Mouse (Mus musculus) kidney, embryonic 16.5 days (tissue): ENCODE results near the gene E2f6. TPM values are rescaled to one million over a fixed set of nuclear protein-coding genes. Genes with fewer than 3 reads are reported as not detected.

Source experiments
- ATAC-seq: fragments of 200-750 bp; cut with Nextera tagmentation; 2 replicates; pipeline ENCODE4 v1.8.0; 2017; ENCODE audit warnings: moderate TSS enrichment; ENCODE audit not compliant: low FRiP score, low TSS enrichment
- H3K27ac ChIP-seq: fragments of 300-500 bp; sonication (generic); 2 replicates; pipeline ENCODE4 v1.5.1; 2014; ENCODE audit warnings: low read length
- H3K27me3 ChIP-seq: fragments of 300-500 bp; sonication (generic); 2 replicates; pipeline ENCODE4 v1.6.1; 2014; ENCODE audit warnings: low read length, control low read depth, mixed read lengths; ENCODE audit not compliant: insufficient read depth
- H3K36me3 ChIP-seq: fragments of 300-500 bp; sonication (generic); 2 replicates; pipeline ENCODE4 v1.6.1; 2014; ENCODE audit warnings: low read length, control low read depth, mixed read lengths; ENCODE audit not compliant: insufficient read depth
- H3K4me1 ChIP-seq: fragments of 300-500 bp; sonication (generic); 2 replicates; pipeline ENCODE4 v1.6.1; 2014; ENCODE audit warnings: low read length, control low read depth, mixed read lengths; ENCODE audit not compliant: insufficient read depth
- H3K4me2 ChIP-seq: fragments of 300-500 bp; sonication (generic); replicated peaks from 2 replicates; pipeline ENCODE4 v1.6.1; 2014; ENCODE audit warnings: low read depth, low read length
- H3K4me3 ChIP-seq: fragments of 300-500 bp; sonication (generic); 2 replicates; pipeline ENCODE4 v1.5.1; 2014; ENCODE audit warnings: mild to moderate bottlenecking, low read length
- H3K9ac ChIP-seq: fragments of 300-500 bp; sonication (generic); replicated peaks from 2 replicates; pipeline ENCODE4 v1.6.1; 2014; ENCODE audit warnings: low read length
- H3K9me3 ChIP-seq: fragments of 300-500 bp; sonication (generic); 2 replicates; pipeline ENCODE4 v1.6.1; 2016; ENCODE audit warnings: low read length, control low read depth
- WGBS: fragments of 180-500 bp; shearing (Covaris S2); extraction: QIAGEN DNeasy Blood & Tissue Kit; methylation state at CpG from one replicate; pipeline ENCODE4 v1.1.7; 2014; 5-methylcytosine and 5-hydroxymethylcytosine counted together
- polyA plus RNA-seq: library from polyadenylated mRNA; unstranded; fragments of >200 nt; fragmentation: Nextera tagmentation; extraction: Ambion mirVana; gene quantifications from 2 replicates; pipeline ENCODE4 v1.2.1, GENCODE M21; 2015

E2f6 gene
- polyA plus RNA-seq, 1 experiment from 2014 or later, result 41.7 TPM

DNA sequence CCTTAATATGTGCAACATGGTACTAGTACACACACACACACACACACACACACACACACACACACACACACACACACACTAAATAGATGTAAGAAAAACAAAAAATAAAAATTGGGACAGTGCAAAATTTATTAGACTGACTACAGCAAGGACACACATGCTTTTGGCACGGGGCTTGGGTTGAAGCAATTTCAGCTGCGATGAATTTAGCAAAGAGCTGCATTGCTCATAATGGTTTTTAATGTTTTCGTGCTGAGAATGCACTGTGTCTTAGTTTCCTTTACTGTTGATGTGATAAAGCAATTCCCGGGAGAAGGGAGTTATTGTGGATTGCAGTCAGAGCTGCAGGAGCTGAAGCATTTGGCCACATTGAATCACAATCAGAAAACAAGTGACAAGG is 27.0 kb downstream of the E2f6 start:
- no peak overlapping the region for H3K9ac ChIP-seq
- WGBS, result 80% methylated on average over 4 of the region's 4 CpGs
- H3K4me3 ChIP-seq, result no peak overlapping the region
- ATAC-seq, result no peak
- no peaks in the 10 kb centered on the region for H3K36me3 ChIP-seq
- H3K9me3 ChIP-seq, result no peaks in the 10 kb centered on the region
- H3K27ac ChIP-seq, result no peak overlapping the region
- no peak overlapping the region for H3K4me2 ChIP-seq
- no peaks in the 10 kb centered on the region for H3K27me3 ChIP-seq
- 0 out of 2 replicates have a peak, but pooled peaks cover 7% of the 10 kb centered on the region for H3K4me1 ChIP-seq

GRCm38 (mm10) chr12:16840842-16841782 is 30.3 kb downstream of the E2f6 start:
- Histone ChIP-seq H3K9ac (no peak overlapping the region), H3K4me1 (0 out of 2 replicates have a peak, but pooled peaks cover 4% of the 10 kb centered on the region), H3K9me3 (no peaks in the 10 kb centered on the region), H3K36me3 (no peaks in the 10 kb centered on the region), H3K27me3 (no peaks in the 10 kb centered on the region), H3K27ac (no peak overlapping the region; the same call in 1 of the 2 replicates), H3K4me2 (no peak overlapping the region), H3K4me3 (no peak overlapping the region)
- 0 out of 2 replicates have a peak, but pooled peaks have one; percentile 32 for ATAC-seq
- WGBS, result 65% methylated on average over 8 of the region's 8 CpGs

GRCm38 (mm10) chr12:16844623-16845592 is 34.1 kb downstream of the E2f6 start:
- no peak overlapping the region for H3K4me2 ChIP-seq
- H3K27ac ChIP-seq, result peak overlapping the region; percentile 65
- no peak overlapping the region for H3K9ac ChIP-seq
- H3K4me1 ChIP-seq, result peaks cover 4% of the 10 kb centered on the region; the same call in 1 of the 2 replicates
- no peaks in the 10 kb centered on the region for H3K9me3 ChIP-seq
- H3K4me3 ChIP-seq, result no peak overlapping the region
- peak; percentile 70 for ATAC-seq
- no peaks in the 10 kb centered on the region for H3K27me3 ChIP-seq
- no peaks in the 10 kb centered on the region for H3K36me3 ChIP-seq
- WGBS, result 42% methylated on average over 12 of the region's 14 CpGs

- 76% methylated on average over 4 of the region's 4 CpGs for WGBS
- Histone ChIP-seq H3K4me3 (no peak overlapping the region), H3K4me1 (peaks cover 8% of the 10 kb centered on the region), H3K9me3 (no peaks in the 10 kb centered on the region), H3K27ac (no peak overlapping the region), H3K9ac (no peak overlapping the region), H3K4me2 (no peak overlapping the region), H3K27me3 (no peaks in the 10 kb centered on the region), H3K36me3 (no peaks in the 10 kb centered on the region)
- ATAC-seq, result no peak
Measured at GRCm38 (mm10) chr12:16847204-16847792, 36.5 kb downstream of the E2f6 start.

- Histone ChIP-seq H3K9me3 (no peaks in the 10 kb centered on the region), H3K27ac (no peak overlapping the region), H3K36me3 (no peaks in the 10 kb centered on the region), H3K4me1 (peaks cover 9% of the 10 kb centered on the region), H3K27me3 (no peaks in the 10 kb centered on the region), H3K4me3 (no peak overlapping the region), H3K4me2 (no peak overlapping the region), H3K9ac (no peak overlapping the region)
- 73% methylated on average over 2 of the region's 2 CpGs for WGBS
- no peak for ATAC-seq
Measured at GRCm38 (mm10) chr12:16848501-16848900, 37.7 kb downstream of the E2f6 start.

DNA sequence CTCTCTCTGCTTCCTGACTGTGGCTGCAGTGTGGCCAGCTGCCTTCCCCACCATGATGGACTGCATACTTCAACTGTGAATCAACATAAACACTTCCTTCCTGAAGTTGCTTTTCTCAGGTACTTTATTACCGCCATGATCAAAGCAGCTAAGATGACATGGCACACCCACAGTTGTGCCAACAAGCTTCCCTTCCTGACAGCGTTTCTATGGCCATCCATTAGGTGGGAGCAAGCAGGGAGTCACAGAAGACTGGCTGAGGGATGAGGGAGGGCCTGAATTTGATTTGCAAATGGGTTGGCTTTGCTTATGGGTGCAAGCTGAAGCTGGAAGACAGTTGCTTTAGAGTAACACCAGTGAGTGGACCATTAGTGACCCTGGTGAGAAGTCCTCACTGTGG is 39.1 kb downstream of the E2f6 start:
- H3K4me3 ChIP-seq, result no peak overlapping the region
- H3K4me2 ChIP-seq, result no peak overlapping the region
- 30% methylated on average over 2 of the region's 2 CpGs for WGBS
- no peak for ATAC-seq
- H3K9me3 ChIP-seq, result no peaks in the 10 kb centered on the region
- H3K4me1 ChIP-seq, result peaks cover 11% of the 10 kb centered on the region
- H3K27ac ChIP-seq, result no peak overlapping the region
- H3K9ac ChIP-seq, result no peak overlapping the region
- H3K36me3 ChIP-seq, result no peaks in the 10 kb centered on the region
- H3K27me3 ChIP-seq, result no peaks in the 10 kb centered on the region

- H3K36me3 ChIP-seq, result no peaks in the 10 kb centered on the region
- no peak overlapping the region for H3K27ac ChIP-seq
- H3K9me3 ChIP-seq, result no peaks in the 10 kb centered on the region
- no peak overlapping the region for H3K4me2 ChIP-seq
- H3K4me3 ChIP-seq, result no peak overlapping the region
- no peak overlapping the region for H3K9ac ChIP-seq
- ATAC-seq, result peak; percentile 62
- H3K4me1 ChIP-seq, result peaks cover 11% of the 10 kb centered on the region
- WGBS, result 45% methylated on average over 16 of the region's 16 CpGs
- no peaks in the 10 kb centered on the region for H3K27me3 ChIP-seq
Measured at GRCm38 (mm10) chr12:16850431-16851375, 39.9 kb downstream of the E2f6 start.

DNA sequence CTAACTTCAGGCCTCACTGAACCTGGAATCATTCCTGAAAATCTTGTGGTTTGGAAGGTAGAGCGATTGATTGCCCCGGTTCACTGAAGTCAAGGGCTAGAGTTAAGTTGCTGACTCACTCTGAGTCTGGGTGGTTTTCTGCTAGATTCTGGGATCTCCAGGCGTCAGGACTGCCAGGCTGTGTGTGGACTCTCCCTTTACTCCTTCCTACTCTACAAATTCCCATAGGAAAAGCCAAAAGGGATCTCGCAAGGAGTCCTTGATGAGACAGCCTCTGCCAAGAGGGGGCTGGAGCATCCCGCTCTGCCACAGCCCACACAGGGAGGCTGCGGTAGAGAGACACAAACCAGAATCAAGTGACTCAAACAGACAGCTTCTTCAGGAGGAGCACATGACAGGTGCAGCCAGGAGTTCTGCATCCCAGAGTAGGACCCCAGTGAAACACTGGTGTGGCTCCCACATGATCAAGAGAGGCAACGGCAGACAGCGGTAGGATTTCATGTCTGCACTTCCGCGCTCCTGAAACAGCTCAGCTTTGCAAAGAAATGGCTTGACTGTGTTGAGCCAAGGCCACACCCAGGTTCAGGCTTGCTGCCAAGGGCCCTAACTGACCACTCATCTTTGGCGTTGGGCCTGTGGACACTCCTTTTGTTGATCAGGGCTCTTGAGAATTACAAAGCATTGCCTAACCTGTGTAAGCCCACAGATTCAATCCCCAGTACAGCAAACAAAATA is 42.8 kb downstream of the E2f6 start:
- Histone ChIP-seq H3K9me3 (no peaks in the 10 kb centered on the region), H3K4me3 (no peak overlapping the region), H3K4me2 (no peak overlapping the region), H3K36me3 (no peaks in the 10 kb centered on the region), H3K27ac (no peak overlapping the region), H3K4me1 (peaks cover 11% of the 10 kb centered on the region), H3K27me3 (no peaks in the 10 kb centered on the region), H3K9ac (no peak overlapping the region)
- ATAC-seq, result no peak
- WGBS, result 71% methylated on average over 11 of the region's 11 CpGs
